In genomic region chr11:53839147-53839546, GRCm38 (mm10) we compare ENCODE assay signal across 12 mouse cellular contexts. TPM values are rescaled to one million over a fixed set of nuclear protein-coding genes. Genes with fewer than 3 reads are reported as not detected.
DNase-seq lines count a peak whose midpoint lies in the region; ATAC-seq lines count a peak whose summit lies in the region.
"Had no signal": no experiment of that assay in that cellular context is flagged by ENCODE, and none has a peak within 500 bp of the region (broad histone marks: within the 10 kb centered on the region; RNA-seq: fewer than 3 reads in every experiment).

No protein-coding gene starts in this region.

- H3K9ac ChIP-seq in heart, embryonic 16.5 days (ENCODE audit: low read length), result no peak overlapping the region
- H3K9ac ChIP-seq in forebrain, embryonic 15.5 days (replicated peaks), result no peak overlapping the region

- H3K27ac ChIP-seq in heart, embryonic 16.5 days (ENCODE audit: low read length), result peak overlapping the region; percentile 56; the same call in 1 of the 2 replicates
- no peak overlapping the region for H3K27ac ChIP-seq in forebrain, embryonic 15.5 days (replicated peaks)

- ATAC-seq in heart, embryonic 16.5 days (replicated peaks; ENCODE audit: extremely low read depth, insufficient read depth, low FRiP score), result no peak
- peak; percentile 38 for ATAC-seq in megakaryocyte progenitor cell, adult 5-6 weeks (replicated peaks; ENCODE audit: poor library complexity)
- ATAC-seq in forebrain, embryonic 15.5 days (replicated peaks), result no peak

- H3K36me3 ChIP-seq in heart, embryonic 16.5 days (ENCODE audit: control insufficient read depth, insufficient read depth), result no peaks in the 10 kb centered on the region
- H3K36me3 ChIP-seq in forebrain, embryonic 15.5 days, result no peaks in the 10 kb centered on the region

- DNase-seq in heart, postnatal 36 days, result no peak
- peak; percentile 71 for DNase-seq in T-cell, adult 2 months (ENCODE audit: low spot score)
- DNase-seq in thymus, postnatal 0 days (ENCODE audit: low spot score), result peak; percentile 75
- no peak for DNase-seq in adrenal gland, adult (ENCODE audit: inconsistent age in 2 of 2, low spot score in 1 of 2)
- no peak for DNase-seq in layer of hippocampus, adult 18-20 months (ENCODE audit: low spot score in 2 of 2)
- DNase-seq: gastrocnemius, postnatal 14 days; heart, postnatal 4 days; kidney, postnatal 25 days; retina, postnatal 1 day had no signal

- WGBS in heart, embryonic 16.5 days, result 69% methylated on average over 6 of the region's 6 CpGs
- WGBS in forebrain, embryonic 15.5 days, result 81% methylated on average over 6 of the region's 6 CpGs

- H3K27me3 ChIP-seq in heart, embryonic 16.5 days (ENCODE audit: control insufficient read depth, insufficient read depth, low read length), result no peaks in the 10 kb centered on the region; the same call in 1 of the 2 replicates
- no peaks in the 10 kb centered on the region for H3K27me3 ChIP-seq in forebrain, embryonic 15.5 days

- H3K4me2 ChIP-seq in heart, embryonic 16.5 days (ENCODE audit: low read depth, low read length), result no peak overlapping the region
- H3K4me2 ChIP-seq in forebrain, embryonic 15.5 days (replicated peaks), result no peak overlapping the region

- no peak overlapping the region for H3K4me3 ChIP-seq in heart, embryonic 16.5 days (ENCODE audit: low read length)
- H3K4me3 ChIP-seq in forebrain, embryonic 15.5 days, result no peak overlapping the region

- no peaks in the 10 kb centered on the region for H3K9me3 ChIP-seq in heart, embryonic 16.5 days (replicated peaks; ENCODE audit: control insufficient read depth, low read length)
- no peaks in the 10 kb centered on the region for H3K9me3 ChIP-seq in forebrain, embryonic 15.5 days

- peaks cover 20% of the 10 kb centered on the region for H3K4me1 ChIP-seq in heart, embryonic 16.5 days (ENCODE audit: control insufficient read depth, insufficient read depth, low read length)
- no peaks in the 10 kb centered on the region for H3K4me1 ChIP-seq in forebrain, embryonic 15.5 days

- intact Hi-C loops in heart, postnatal 36 days (cut with DNase I), result no loop called here

RNA-seq across cellular contexts. Expression of gene Gm12216, which starts 19.9 kb away (rescaled TPM):
- 1.4 and 2.7 TPM in 2 replicates for polyA plus RNA-seq in heart, embryonic 16.5 days (2015; fragmentation: Nextera tagmentation; extraction: Ambion mirVana)
- 1 to 10 TPM; 1.6 TPM for total RNA-seq in heart, postnatal 36 days (2021)
- 0.93 and 2.4 TPM in 2 replicates for total RNA-seq in megakaryocyte progenitor cell, adult 5-6 weeks (2015)
- 0.21 and 2.2 TPM in 2 replicates for total RNA-seq in megakaryocyte progenitor cell, adult 5-6 weeks (2017)
- polyA plus RNA-seq in thymus, postnatal 0 days (2015; fragmentation: Nextera tagmentation; extraction: Ambion mirVana), result 24.2 and 25.5 TPM in 2 replicates
- 0.28 TPM in 1 of 2 replicates, not detected in the other for polyA plus RNA-seq in forebrain, embryonic 15.5 days (2015; fragmentation: Nextera tagmentation; extraction: Ambion mirVana)
- total RNA-seq in layer of hippocampus, adult 18-20 months (2021), result 1 to 10 TPM; 7.4 to 7.9 TPM

RNA-seq across cellular contexts. Expression of gene Slc22a5, which starts 52.3 kb away (rescaled TPM):
- polyA plus RNA-seq in heart, embryonic 16.5 days (2015; fragmentation: Nextera tagmentation; extraction: Ambion mirVana), result 9.0 and 10.6 TPM in 2 replicates
- 10 to 100 TPM; 28.4 to 30.4 TPM for total RNA-seq in heart, postnatal 36 days (2021)
- total RNA-seq in megakaryocyte progenitor cell, adult 5-6 weeks (2015), result 8.3 and 11.3 TPM in 2 replicates
- 8.0 and 12.7 TPM in 2 replicates for total RNA-seq in megakaryocyte progenitor cell, adult 5-6 weeks (2017)
- polyA plus RNA-seq in thymus, postnatal 0 days (2015; fragmentation: Nextera tagmentation; extraction: Ambion mirVana), result 12.6 and 12.8 TPM in 2 replicates
- polyA plus RNA-seq in forebrain, embryonic 15.5 days (2015; fragmentation: Nextera tagmentation; extraction: Ambion mirVana), result 10.2 and 10.9 TPM in 2 replicates
- 10 to 100 TPM in 1 of 2 experiments, 1 to 10 TPM in 1; 10.0 to 11.6 TPM for total RNA-seq in layer of hippocampus, adult 18-20 months (2021)

Comparison
In these comparisons a context has a peak if more than half of its experiments do, and no peak if none do; other contexts are left out.
1. DNase-seq: peak in T-cell, adult 2 months (single experiment) and thymus, postnatal 0 days (single experiment); none in heart, postnatal 36 days (0 of 2), adrenal gland, adult (0 of 2) and layer of hippocampus, adult 18-20 months (0 of 2).